Mouse (Mus musculus) right cerebral cortex, postnatal 25 days (tissue): ENCODE data around the gene Ndrg3.

Experiments
- DNase-seq: peaks from one replicate; pipeline ENCODE4 v3.0.0; 2022

Gene Ndrg3

DNA sequence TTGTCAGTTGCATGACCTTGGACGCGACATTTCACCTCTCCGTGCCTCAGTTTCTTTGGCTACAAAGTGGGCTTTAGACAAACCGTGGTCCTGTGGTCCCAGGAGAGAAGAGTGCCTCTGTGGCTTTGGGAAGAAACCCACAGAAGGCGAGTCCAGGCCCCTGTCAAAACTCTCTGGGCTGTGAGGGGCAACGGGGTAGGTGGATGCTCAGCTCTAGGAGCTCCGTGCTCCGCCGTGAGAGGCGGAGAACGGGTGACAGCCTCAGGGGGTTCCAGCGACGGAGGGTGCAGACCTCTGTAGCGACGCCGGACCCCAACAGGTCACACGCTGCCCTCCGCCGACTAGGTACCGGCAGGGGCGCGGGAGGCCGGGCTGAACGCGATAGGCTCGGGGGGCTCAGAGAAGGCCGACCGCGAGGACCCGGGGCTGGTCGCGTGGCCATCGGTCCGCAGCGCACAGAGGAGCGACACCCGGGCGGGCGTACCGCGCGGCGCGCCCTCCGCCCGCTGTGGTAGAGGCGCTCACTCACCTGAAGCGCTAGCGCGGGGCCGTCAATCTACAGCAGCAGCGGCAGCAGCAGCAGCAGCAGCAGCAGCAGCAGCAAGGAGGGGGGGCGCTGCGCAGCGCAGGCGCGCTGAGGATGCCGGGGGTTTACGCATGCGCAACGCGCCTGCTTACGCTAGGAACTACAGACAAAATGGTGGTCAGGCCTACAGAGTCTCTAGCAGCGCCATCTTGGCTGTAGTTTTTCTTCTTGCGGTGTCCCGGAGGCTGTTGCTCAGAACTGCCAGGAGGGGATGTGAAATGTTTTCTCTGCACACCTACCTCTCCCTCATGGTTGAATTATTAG is at the start of gene Ndrg3:
Gene Ndrg3, minus strand, starts transcription at position 587 of the 850 bp plus-strand sequence.
- peak; percentile 97 for DNase-seq

DNA sequence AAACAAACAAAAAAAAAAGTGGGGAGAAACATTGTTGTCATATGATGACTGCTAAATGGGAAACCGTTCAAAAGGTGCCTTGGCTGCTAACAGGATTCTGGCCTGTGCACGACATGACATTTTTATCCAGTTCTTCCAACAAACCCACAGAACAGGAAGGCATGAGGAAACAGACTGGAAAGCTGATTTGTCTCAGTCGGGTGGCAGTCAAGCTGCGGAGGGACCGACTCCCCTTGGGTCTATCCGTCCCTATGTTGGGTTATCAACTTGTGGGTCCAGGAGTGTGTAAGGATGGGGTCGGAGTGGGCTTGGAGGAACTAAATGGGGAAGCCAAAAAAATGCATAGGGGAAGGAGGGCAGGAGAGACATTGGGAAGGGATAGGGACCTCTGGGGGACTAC is 49.6 kb upstream of the Ndrg3 start:
- DNase-seq: no peak

DNA sequence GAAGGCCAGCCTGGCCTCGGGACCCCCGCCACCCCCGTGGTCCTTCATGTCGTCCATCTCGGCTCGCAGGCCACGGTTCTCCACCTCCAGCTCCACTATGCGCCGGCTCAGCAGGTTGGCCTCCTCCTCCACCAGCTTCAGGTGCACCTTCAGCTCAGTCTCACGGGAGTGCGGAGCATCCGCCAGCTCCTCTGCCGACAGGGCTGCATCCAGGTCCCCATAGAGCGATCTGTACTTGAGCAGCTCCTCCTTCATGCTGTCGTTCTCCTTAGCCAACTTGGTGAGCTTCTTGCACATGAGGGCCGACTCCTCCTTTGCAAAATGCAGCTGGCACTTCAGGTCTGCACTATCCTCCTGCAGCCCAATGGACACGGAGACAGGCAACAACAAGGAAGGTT is 48.8 kb upstream of the Ndrg3 start:
- DNase-seq: no peak

DNA sequence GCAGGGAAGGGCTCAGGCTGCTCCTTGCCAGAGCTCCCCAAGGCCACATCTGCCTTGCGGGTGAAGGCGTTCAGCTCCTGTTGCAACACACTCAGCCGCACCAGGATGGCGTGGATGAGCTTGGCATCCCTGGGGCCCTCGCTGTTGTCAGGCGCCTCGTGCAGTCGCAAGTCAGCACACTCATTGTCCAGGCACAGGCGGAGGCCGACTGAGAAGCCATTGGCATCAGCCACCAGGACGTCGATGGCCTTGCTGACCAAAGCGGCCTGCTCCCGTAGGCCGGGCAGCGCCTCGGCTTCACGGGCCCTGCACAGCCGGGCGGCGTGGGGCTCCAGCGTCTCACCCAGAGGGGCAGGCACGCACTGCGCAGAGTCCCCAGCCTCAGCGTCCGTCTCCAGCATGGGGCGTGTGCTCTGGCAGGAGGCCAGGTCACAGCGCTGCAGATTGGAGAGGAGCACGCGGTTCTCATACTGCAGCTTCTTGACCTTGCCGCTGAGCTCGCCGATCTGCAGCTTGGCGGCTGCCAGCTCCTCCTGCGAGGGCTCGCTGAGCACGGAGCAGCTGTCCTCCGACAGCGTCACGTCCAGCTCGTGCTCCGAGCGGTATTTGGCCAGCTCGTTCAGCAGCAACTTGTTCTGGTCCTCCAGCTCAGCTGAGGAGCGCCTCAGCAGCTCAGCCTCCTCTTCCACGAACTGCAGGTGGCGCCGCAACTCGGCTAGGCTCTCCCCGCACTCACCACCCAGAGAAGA is 48.2 kb upstream of the Ndrg3 start:
- DNase-seq: no peak

DNA sequence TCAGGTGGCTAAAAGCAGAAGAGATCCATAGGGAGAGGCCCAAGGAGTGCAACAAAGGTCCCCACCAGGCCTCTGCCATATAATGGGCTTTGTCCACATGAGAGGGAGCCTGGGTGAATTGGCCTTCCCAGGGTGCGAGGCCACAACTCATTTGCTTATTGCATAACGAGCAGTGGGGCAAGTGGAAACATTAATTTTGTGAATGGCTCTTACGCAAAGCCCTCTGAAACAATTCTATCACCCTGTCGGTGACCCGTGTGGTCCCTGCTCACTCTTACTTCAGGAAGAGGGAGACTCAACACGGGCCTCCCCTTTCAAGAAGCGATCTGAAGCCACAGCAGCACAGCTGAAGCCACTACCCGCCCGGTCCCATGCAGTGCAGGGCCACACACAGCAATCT is 45.4 kb upstream of the Ndrg3 start:
- no peak for DNase-seq

DNA sequence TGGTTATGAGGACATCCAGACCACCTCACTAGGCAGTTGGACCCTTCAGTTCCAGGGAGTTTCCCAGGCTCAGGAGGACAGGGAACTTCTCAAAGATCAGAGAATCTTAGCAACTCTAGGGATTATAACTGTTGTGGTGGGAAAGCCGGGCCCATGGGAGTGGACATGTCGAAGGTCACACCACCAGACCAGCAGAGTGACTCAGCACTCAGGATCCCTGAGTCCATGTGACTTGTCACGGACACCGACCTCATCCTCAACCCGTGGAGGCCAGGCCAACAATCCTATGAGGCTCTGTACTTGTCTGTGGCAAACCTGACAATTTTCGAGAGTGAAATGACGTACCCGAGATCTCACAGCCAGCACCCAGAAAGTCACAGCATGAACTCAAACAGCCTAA is 44.5 kb upstream of the Ndrg3 start:
- no peak for DNase-seq

DNA sequence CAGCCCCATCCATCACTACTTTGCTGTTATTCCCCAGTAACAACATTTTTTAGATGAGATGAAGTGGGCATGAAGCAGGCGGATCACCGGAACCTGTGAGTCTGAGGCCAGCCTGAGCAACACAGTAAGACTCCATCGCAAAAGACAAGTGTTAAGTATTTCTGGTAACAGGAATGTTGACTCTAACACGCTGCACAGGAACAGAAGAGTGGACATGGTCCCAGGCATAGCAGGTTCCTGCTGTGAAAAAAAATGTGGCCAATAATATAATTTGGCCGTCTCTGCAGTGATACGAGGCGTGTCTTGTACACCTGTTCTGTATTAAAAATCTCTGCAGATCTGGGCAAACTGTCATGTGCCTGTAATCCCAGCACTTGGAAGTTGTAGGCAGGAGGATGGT is 43.5 kb upstream of the Ndrg3 start:
- DNase-seq: no peak

DNA sequence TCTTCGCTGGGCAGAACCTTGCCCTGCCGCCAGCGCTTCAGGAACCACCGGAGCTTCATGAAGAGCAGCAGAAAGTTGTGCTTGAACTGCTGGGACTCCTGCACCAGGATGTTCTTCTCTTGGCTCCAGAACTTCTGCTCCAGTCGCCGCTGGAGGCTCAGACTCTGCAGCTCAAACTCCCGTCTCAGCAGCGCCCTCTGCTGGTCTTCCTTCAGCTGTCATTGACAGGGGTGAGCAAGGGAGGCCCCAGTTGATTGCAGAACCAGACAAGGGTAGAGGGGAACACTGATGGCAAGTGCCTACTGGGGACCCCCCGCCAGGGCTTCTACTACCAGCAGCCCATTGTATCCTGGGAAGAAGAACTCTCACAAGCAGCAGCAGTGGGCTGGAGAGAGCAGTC is 38.9 kb upstream of the Ndrg3 start:
- DNase-seq: peak; percentile 77

DNA sequence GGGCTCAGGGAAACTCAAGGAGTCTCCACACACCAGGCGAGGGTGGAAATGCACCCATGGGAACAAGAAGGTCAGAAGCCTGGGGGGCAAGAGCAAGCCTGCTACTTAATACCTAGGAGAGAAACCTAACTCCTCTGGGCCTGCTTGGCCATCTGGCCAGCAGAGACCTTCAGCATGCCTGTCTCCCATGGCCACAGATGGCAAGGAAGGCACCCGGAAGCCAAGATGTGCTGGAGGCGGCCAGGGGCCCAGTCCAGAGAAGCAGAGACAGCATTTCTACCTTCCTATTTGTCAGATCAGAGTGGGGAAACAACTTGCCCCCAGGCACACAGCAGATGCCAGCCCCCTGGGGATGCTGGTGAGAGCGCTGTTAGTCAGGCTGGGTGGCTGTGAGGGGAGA is 36.4 kb upstream of the Ndrg3 start:
- DNase-seq: no peak

DNA sequence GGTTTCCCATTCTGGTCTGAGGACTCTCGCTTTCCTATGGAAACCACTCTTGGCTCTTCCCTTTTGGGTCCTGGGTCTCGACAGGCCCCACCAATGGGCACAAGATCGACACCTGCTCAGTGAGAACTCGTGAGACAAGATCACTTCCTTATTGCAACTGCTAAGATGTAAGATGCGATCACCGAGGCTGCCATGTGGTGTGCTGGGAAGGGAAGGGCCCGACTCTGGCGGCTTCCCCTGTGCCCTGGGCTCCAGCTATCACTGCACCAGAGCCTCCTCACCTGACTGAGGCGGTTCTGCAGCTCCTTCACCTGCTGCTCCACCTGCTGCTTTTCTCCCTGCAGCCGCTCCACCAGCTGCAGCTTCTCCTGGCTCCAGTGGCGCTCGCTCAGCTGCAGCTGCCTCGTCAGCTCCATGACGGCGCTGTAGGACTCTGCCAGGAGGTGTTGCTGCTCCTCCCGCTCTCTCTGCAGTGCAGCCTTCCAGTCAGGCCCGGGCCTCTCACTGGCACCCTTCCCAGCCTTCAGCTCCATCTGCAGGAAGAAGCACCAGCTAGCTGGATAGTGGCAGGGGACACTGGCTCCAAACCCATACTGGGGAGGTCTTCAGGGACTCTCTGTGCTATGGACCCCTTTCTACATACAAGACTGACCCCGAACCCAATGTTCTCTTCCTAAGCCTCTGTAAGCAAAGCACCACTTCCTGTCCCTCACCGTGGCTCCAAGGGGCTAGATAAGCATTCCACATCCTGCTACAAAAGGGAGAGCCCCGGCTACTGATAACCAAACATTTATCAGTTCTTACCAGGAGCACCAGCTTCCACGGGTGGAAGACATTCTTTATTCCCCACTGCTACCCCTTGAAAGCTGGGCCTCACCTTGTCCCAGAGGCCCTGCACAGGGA is 35.5 kb upstream of the Ndrg3 start:
- peak; percentile 42 for DNase-seq

DNA sequence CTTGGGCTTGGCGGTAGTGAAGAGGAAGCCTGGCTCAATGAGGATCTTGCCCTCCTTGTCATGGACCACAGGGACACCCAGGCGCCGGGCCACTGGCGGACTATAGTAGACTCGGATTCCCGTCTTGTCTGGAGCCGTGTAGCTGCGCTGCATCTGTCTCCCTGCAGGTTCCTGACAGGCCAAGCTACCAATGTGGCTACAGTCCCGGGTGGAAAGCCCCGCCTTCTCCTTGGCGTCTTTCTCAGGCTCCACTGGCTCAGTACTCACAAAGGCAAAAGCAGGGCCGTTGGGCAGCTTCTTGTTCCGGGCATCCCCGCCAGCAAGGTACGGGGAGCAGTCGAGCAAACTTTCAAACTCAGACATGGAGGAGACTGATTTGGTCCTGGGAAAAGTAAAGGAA is 29.3 kb upstream of the Ndrg3 start:
- no peak for DNase-seq

DNA sequence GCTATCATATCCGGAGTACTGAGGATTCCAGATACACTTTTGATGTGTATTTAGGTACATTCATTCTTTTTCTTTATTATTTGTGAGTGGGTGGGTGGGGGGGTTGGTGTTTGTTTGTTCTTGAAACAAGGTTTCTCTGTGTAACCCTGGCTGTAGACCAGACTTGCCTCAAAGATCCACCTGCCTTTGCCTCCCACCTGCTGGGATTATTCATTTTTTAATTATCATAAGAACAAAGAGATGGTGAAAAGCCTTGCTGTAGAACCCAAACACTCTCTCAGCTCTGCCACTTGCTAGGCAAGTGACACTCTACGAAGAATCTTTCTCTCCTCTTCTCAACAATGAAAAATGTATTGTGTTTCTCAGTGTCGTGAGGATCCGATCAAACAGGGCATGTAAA is 27.4 kb upstream of the Ndrg3 start:
- no peak for DNase-seq

DNA sequence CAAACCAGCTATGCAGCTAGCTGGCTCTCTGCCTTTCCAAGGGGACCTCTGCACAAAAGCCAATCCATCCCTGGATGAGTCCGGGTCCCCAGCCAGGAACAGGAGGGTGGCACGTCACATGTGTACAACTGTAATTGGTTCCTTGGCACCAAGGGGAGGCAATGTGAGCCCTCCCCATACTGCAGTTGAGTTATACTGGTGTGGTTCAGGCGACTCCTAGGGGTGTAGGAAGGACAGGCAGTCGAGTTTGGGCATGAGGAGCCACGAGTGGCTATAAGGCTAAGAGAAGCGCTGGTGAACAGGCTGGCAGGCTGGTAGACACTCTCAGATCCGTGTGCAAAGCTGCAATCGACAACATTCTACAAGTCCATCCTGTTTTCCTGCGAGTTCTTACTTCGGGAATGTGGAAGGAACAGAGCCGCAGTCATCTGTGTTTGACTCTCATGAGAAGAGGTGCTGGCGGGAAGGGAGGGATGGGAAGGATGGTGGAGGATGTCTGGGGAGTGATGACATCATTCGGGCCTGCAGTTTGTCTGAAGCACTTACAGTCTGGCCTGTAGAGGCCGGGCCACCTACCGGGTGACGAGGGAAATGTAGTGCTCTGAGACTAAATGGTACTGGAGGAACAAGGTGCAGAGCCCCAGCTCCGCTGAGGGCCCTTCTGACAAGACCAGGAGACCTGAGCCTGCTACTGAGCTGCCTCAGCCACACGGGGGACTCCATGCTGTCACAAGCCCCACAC is 24.8 kb upstream of the Ndrg3 start:
- DNase-seq: no peak

DNA sequence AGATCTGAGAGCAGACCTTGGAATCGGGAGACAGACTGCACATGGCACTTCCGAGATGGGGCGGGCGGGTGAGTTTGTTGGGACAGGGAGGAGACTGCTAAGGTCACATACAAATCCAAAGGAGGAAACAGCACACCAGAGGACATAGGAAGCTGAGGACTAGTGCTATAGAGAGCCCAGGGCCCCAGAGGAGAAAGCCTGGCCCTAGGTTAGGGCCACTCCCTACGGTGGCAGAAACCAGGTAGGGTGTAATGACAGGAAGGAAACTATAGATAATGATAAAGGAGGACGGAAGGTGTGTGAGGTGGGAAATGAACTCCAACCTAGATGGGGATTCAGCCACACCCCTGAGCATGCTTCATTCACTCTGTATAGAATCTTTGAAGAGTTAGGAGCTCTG is 20.5 kb upstream of the Ndrg3 start:
- DNase-seq: no peak

DNA sequence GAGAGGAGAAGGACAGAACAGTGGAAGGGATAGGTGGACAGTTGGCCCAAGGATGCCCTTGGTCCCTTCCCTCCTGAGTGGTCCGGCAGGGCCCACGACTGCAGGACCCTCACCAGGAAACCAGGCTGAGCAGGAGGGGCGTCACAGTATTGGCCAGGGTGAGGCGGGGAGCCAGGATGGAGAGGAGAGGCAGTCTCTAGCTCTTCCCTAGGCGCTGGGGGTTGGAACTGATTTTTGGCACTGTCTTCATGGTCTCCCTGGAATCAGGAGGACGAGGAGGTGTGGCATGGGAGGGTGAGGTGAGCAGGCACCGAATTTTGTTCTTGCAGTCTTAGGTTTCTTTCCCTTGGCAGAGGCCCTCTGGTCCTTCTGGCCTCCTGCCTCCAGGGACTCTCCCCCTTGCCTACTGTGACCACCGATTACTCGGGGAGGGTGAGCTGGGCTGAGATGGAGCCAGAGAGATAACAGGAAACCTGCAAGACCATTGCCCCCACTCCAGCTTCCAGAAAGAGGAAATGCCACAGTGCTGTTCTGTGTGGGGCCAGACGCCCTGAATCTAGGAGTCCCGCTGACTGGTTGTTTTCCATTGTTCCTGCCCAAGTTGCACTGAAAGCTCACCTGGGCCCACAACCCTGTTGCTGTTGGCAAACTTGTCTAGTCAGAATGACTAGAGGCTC is 18.9 kb upstream of the Ndrg3 start:
- DNase-seq: no peak

DNA sequence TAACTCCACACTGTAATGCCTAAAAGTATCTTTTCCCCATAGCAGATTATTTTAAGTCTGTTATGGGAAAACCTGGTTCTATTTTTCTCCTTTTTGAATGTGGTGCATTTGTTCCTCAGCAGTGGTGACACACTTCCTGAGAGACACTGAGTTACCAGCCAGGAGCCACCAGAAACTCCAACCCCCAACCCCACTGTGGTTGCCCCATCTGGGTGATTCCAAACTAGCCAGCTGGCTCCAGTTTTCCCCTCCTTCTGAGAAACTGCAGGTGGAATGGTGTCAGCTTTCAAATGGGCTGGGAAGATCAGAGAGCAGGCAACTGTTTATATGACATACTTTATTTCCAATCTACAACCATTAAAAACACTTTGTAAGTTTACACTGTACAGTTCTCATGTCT is 18.3 kb upstream of the Ndrg3 start:
- no peak for DNase-seq

DNA sequence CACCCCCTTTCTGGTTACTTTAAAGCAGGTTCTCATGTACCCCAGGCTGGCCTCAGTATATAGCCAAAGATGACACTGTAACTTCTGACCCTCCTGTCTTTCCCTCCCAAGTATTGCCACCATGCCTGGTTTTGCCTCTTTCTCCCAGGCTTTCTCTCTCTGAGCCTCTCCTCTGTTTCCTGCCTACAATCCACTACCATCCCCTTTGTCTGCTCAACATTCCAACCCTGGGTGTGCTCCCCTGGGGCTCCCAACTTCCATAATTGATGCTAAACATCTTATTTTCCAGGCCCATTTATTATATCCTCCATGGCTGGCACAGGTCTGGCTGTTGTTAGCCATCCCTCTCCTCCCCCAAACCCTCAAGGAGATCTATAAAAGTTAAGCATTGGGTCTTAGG is 16.7 kb upstream of the Ndrg3 start:
- DNase-seq: no peak

DNA sequence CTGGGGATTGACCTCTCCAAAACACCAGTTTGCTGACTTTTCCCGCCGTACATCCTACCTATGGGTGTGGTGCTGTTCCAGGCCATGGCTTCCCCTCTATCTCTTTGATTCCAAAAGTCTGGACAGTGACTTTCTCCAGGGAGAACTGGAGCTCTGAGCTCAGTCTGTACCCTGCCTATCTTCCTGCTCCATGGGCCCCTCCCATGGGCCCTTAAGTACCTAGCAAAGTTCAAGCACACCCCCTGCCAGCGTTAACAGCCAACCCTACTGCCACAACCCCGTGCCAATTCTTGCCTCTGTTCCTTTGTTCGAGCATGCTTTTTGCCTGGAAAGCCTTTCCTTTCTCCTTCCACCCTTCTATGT is 15.4 kb upstream of the Ndrg3 start:
- DNase-seq: no peak

DNA sequence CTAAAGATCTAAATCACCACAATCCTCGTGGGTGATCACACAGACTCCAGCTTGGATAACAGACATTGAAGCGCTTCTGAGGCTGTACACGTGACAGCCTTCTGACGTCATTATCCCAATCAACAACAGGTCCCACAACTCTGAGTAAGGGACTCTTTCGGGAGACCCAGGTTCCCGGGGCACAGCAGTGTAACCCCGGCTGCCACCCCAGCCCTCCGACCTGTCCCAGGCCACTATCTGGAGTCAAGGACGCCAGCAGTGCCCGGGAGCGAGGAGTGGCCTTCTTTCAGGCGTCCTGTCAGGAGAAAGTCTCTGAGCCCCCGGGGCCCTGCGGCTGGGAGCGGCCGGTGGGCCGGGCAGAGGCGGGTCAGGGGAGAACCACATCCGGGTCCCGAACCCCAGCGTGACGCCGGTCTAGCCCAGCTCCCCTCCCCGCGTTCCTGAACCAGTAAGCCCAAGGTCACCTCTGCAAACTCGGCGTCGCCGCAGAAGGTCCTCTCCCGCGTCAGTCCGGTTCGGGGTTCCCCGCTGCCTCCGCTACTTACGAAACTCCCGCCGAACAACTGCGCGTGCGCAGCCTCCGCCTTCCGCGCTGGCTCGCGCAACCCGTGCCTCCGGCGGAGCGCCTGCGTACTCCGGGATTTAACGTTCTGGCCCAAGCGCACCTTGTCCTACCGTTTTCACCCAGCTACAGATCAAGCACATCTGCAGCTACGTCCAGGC is 14.8 kb upstream of the Ndrg3 start, which contains the start of gene Dsn1:
Gene Dsn1, minus strand, starts transcription at position 644 of the 723 bp plus-strand sequence.
- peak; percentile 85 for DNase-seq

DNA sequence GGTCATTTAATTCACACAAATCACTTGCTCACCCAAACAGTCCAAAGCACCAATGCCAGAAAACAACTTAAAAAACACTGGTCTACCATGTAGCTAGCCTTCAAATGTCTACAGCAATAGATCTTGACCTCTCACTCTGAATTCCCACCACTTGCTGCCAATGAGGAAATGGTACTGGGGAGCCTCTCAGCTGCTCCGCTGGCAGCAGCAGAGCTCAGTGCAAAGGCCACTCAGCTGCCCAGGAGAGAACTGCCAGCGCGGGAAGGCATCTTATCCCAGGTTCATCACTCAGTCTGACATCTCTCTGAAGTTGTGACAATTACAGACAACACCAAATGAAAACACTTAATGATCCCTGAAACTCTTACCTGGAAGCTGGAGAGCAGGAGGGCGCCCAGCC is 10.5 kb upstream of the Ndrg3 start:
- DNase-seq: no peak

DNA sequence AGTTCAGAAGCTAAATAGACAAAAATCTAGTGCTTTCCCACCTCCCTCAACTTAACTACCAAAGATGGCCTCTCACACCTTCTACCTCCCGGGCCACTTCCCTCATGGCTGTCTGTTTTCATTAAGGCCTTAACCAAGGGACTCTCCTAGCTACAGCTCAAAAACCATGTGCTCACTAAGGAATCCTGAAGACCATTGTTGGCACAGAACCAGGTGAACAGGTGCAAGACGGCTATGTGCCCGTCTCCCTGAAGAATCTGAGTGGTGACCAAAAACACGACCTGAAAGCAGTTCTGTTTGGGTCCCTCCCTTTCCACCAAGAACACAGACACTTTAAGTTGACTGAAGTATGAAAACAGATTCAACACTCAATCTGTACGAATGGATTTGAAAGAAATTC is 6.4 kb upstream of the Ndrg3 start:
- DNase-seq: no peak
